Mouse (Mus musculus) erythroid progenitor cell, adult 5-6 weeks (primary cell): ENCODE data around the gene Vmn2r12. TPM values are rescaled to one million over a fixed set of nuclear protein-coding genes. Genes with fewer than 3 reads are reported as not detected.
"Not testable (repeated sequence)": the region's sequence is repeated elsewhere in the genome, so short reads cannot be mapped to it uniquely, and the experiment has no call there.

ENCODE experiments used
- ATAC-seq: replicated peaks from 2 replicates; pipeline ENCODE4 v1.8.0; 2016; ENCODE audit warnings: moderate number of reproducible peaks, mild to moderate bottlenecking, moderate TSS enrichment, inconsistent platforms; ENCODE audit not compliant: poor library complexity, low FRiP score, severe bottlenecking
- total RNA-seq, 2 experiments: library from RNA; stranded (forward) in 1 of 2; stranded (reverse) in 1 of 2; fragments of 150-400 nt in 1 of 2; fragments of 186-747, 209-891 nt in 1 of 2; gene quantifications; 2 replicates each; pipeline versions ENCODE4 v1.2.3 to v1.2.4; 2015 to 2017; ENCODE audit warnings: low replicate concordance in 2 of 2

Vmn2r12 gene
- total RNA-seq (2015; ENCODE audit: low replicate concordance): not detected in 2 replicates
- not detected in 2 replicates for total RNA-seq (2017; ENCODE audit: low replicate concordance)

- ATAC-seq: not testable (repeated sequence)
Observed at GRCm38 (mm10) chr5:109097850-109098249, at the start of gene Vmn2r12. Gene Vmn2r12, minus strand, starts transcription at chr5:109097950.

GRCm38 (mm10) chr5:109139546-109139945 lies 41.8 kb upstream of the Vmn2r12 start:
- ATAC-seq: no peak

GRCm38 (mm10) chr5:109136731-109137130 lies 39.0 kb upstream of the Vmn2r12 start:
- ATAC-seq: no peak

GRCm38 (mm10) chr5:109096482-109096881 lies 1.3 kb downstream of the Vmn2r12 start:
- not testable (repeated sequence) for ATAC-seq

GRCm38 (mm10) chr5:109072016-109072415 lies 25.7 kb downstream of the Vmn2r12 start:
- not testable (repeated sequence) for ATAC-seq

- ATAC-seq: not testable (repeated sequence)
Observed at GRCm38 (mm10) chr5:109059469-109059868, 38.3 kb downstream of the Vmn2r12 start, which contains the start of gene Vmn2r11. Gene Vmn2r11, minus strand, starts transcription at chr5:109059569.

- ATAC-seq: no peak
Observed at GRCm38 (mm10) chr5:109055286-109055685, 42.5 kb downstream of the Vmn2r12 start.

Other genes starting within 250 kb of the Vmn2r12 start
- gene Vmn2r9, start 245.3 kb downstream of the Vmn2r12 start, total RNA-seq (2015; ENCODE audit: low replicate concordance): not detected in 2 replicates
- under 0.01 TPM in 1 of 2 replicates, not detected in the other for gene Vmn2r9, start 245.3 kb downstream of the Vmn2r12 start, total RNA-seq (2017; ENCODE audit: low replicate concordance)
- gene Vmn2r10, start 91.4 kb downstream of the Vmn2r12 start, total RNA-seq (2015; ENCODE audit: low replicate concordance): not detected in 2 replicates
- not detected in 2 replicates for gene Vmn2r10, start 91.4 kb downstream of the Vmn2r12 start, total RNA-seq (2017; ENCODE audit: low replicate concordance)
- not detected in 2 replicates for gene Vmn2r11, start 38.4 kb downstream of the Vmn2r12 start, total RNA-seq (2015; ENCODE audit: low replicate concordance)
- not detected in 2 replicates for gene Vmn2r11, start 38.4 kb downstream of the Vmn2r12 start, total RNA-seq (2017; ENCODE audit: low replicate concordance)
- gene Vmn2r13, start 94.2 kb upstream of the Vmn2r12 start, total RNA-seq (2015; ENCODE audit: low replicate concordance): not detected in 2 replicates
- gene Vmn2r13, start 94.2 kb upstream of the Vmn2r12 start, total RNA-seq (2017; ENCODE audit: low replicate concordance): not detected in 2 replicates
- gene Vmn2r14, start 126.8 kb upstream of the Vmn2r12 start, total RNA-seq (2015; ENCODE audit: low replicate concordance): not detected in 2 replicates
- gene Vmn2r14, start 126.8 kb upstream of the Vmn2r12 start, total RNA-seq (2017; ENCODE audit: low replicate concordance): not detected in 2 replicates
- gene Vmn2r15, start 199.7 kb upstream of the Vmn2r12 start, total RNA-seq (2015; ENCODE audit: low replicate concordance): not detected in 2 replicates
- gene Vmn2r15, start 199.7 kb upstream of the Vmn2r12 start, total RNA-seq (2017; ENCODE audit: low replicate concordance): not detected in 2 replicates
- gene Vmn2r16, start 232.2 kb upstream of the Vmn2r12 start, total RNA-seq (2015; ENCODE audit: low replicate concordance): not detected in 2 replicates
- gene Vmn2r16, start 232.2 kb upstream of the Vmn2r12 start, total RNA-seq (2017; ENCODE audit: low replicate concordance): not detected in 2 replicates